Mouse (Mus musculus): Measurements from ENCODE around the gene Fdxacb1.

- TF ChIP-seq CTCF (IDR thresholded peaks at IDR 0.05; ENCODE audit: low read depth) (no peak), EP300 (IDR thresholded peaks at IDR 0.05; ENCODE audit: low read depth) (no peak)
These were observed 43.2 kb upstream of the Fdxacb1 start for GRCm38 (mm10) chr9:50724661-50725330.

All from liver, embryonic 14.5 days (tissue).